Mouse (Mus musculus) MEL (cell line): Measurements from ENCODE around the gene Paxx. TPM values are rescaled to one million over a fixed set of nuclear protein-coding genes. Genes with fewer than 3 reads are reported as not detected.

ENCODE experiments used
- DNase-seq: peaks from one replicate; pipeline ENCODE4 v3.0.0; 2011; ENCODE audit warnings: low read depth, low spot score
- H3K27ac ChIP-seq: 2 replicates; pipeline ENCODE4 v1.5.1; 2012; ENCODE audit warnings: low read depth, mild to moderate bottlenecking, control low read depth, low read length, moderate library complexity; ENCODE audit not compliant: control insufficient read depth
- H3K27me3 ChIP-seq, 2 experiments: fragments of 150-350 bp in 1 of 2; sonication (generic) in 1 of 2; 2 replicates each; pipeline ENCODE4 v1.6.1; 2012; ENCODE audit warnings: low read length in 2 of 2, mild to moderate bottlenecking in 2 of 2, improper control_type of control experiment in 1 of 2, moderate library complexity in 1 of 2; ENCODE audit not compliant: insufficient read depth in 2 of 2, control insufficient read depth in 1 of 2
- H3K36me3 ChIP-seq, 2 experiments: 2 replicates each; pipeline ENCODE4 v1.6.1; 2012 to 2014; ENCODE audit warnings: low read length in 2 of 2, improper control_type of control experiment in 1 of 2, inconsistent platforms in 1 of 2, mild to moderate bottlenecking in 1 of 2; ENCODE audit not compliant: insufficient read depth in 2 of 2, control insufficient read depth in 1 of 2
- H3K4me1 ChIP-seq, 2 experiments: fragments of 150-350 bp in 1 of 2; sonication (generic) in 1 of 2; 2 replicates each; pipeline ENCODE4 v1.6.1; 2012; ENCODE audit warnings: low read length in 2 of 2, improper control_type of control experiment in 1 of 2, mild to moderate bottlenecking in 1 of 2; ENCODE audit not compliant: insufficient read depth in 2 of 2, control insufficient read depth in 1 of 2
- H3K4me3 ChIP-seq, 2 experiments: fragments of 150-350 bp in 1 of 2; sonication (generic) in 1 of 2; 2 replicates each; pipeline ENCODE4 v1.5.1; 2012; ENCODE audit warnings: low read depth in 2 of 2, low read length in 2 of 2, mild to moderate bottlenecking in 2 of 2, moderate library complexity in 2 of 2, control low read depth in 1 of 2, improper control_type of control experiment in 1 of 2; ENCODE audit not compliant: control insufficient read depth in 1 of 2, insufficient read depth in 1 of 2
- H3K79me2 ChIP-seq: 2 replicates; pipeline ENCODE4 v1.6.1; 2012; ENCODE audit warnings: mild to moderate bottlenecking, low read length, moderate library complexity; ENCODE audit not compliant: control insufficient read depth, poor library complexity, insufficient read depth
- H3K9ac ChIP-seq: 2 replicates; pipeline ENCODE4 v1.6.1; 2012; ENCODE audit warnings: low read depth, mild to moderate bottlenecking, control low read depth, low read length, moderate library complexity; ENCODE audit not compliant: control insufficient read depth, poor library complexity, severe bottlenecking
- H3K9me3 ChIP-seq: fragments of 150-350 bp; sonication (generic); replicated peaks from 2 replicates; pipeline ENCODE4 v1.6.1; 2012; ENCODE audit warnings: mild to moderate bottlenecking, low read length, improper control_type of control experiment, moderate library complexity; ENCODE audit not compliant: insufficient read depth
- CHD1 ChIP-seq: IDR thresholded peaks from 2 replicates; pipeline ENCODE4 v1.6.1; 2012; ENCODE audit warnings: low read depth, mild to moderate bottlenecking, inconsistent platforms, low read length, improper control_type of control experiment
- CTCF ChIP-seq, 3 experiments: IDR thresholded peaks in 2 of 3; conservative IDR thresholded peaks in 1 of 3; 2 replicates each; pipeline ENCODE4 v1.5.1; 2011 to 2012; ENCODE audit warnings: low read length in 3 of 3, low read depth in 2 of 3, mild to moderate bottlenecking in 2 of 3, improper control_type of control experiment in 1 of 3, inconsistent platforms in 1 of 3, mixed read lengths in 1 of 3, moderate library complexity in 1 of 3; ENCODE audit not compliant: control insufficient read depth in 1 of 3, insufficient read depth in 1 of 3, poor library complexity in 1 of 3, severe bottlenecking in 1 of 3
- ELF1 ChIP-seq: IDR thresholded peaks from 2 replicates; pipeline ENCODE4 v1.6.1; 2014; ENCODE audit warnings: low read depth, mild to moderate bottlenecking, inconsistent platforms, low read length, improper control_type of control experiment, moderate library complexity
- MAX ChIP-seq: IDR thresholded peaks from 2 replicates; pipeline ENCODE4 v1.6.1; 2011; ENCODE audit warnings: low read length, improper control_type of control experiment
- NELFE ChIP-seq: IDR thresholded peaks from 2 replicates; pipeline ENCODE4 v1.6.1; 2011; ENCODE audit warnings: low read depth, low read length, improper control_type of control experiment
- POLR2AphosphoS2 ChIP-seq: IDR thresholded peaks from 2 replicates; pipeline ENCODE4 v1.6.1; 2011; ENCODE audit warnings: low read length, improper control_type of control experiment
- RAD21 ChIP-seq: IDR thresholded peaks from 2 replicates; pipeline ENCODE4 v1.6.1; 2011; ENCODE audit warnings: mild to moderate bottlenecking, low read depth, low read length, improper control_type of control experiment
- SMC3 ChIP-seq: IDR thresholded peaks from 2 replicates; pipeline ENCODE4 v1.6.1; 2011; ENCODE audit warnings: low read depth, low read length, improper control_type of control experiment
- USF1 ChIP-seq: IDR thresholded peaks from 2 replicates; pipeline ENCODE4 v1.6.1; 2014; ENCODE audit warnings: low read depth, mild to moderate bottlenecking, inconsistent platforms, low read length, improper control_type of control experiment, moderate library complexity
- ZC3H11A ChIP-seq: IDR thresholded peaks from 2 replicates; pipeline ENCODE4 v1.6.1; 2012; ENCODE audit warnings: low read depth, mild to moderate bottlenecking, inconsistent platforms, low read length, improper control_type of control experiment
- polyA plus RNA-seq, 2 experiments: library from polyadenylated mRNA; stranded (reverse) in 1 of 2; unstranded in 1 of 2; fragments of >175 nt in 1 of 2; fragments of >200 nt in 1 of 2; gene quantifications; 2 replicates each; pipeline versions ENCODE4 v1.2.1 to v1.2.4; 2012; ENCODE audit warnings: low replicate concordance in 2 of 2, low read depth in 1 of 2; ENCODE audit not compliant: insufficient read length in 2 of 2, insufficient read depth in 1 of 2, missing spikeins in 1 of 2
- total RNA-seq: library from RNA; depleted of rRNA; stranded (reverse); fragments of 300-350 nt; gene quantifications from 2 replicates; pipeline ENCODE4 v1.2.3, GENCODE M21; 2012

Paxx gene
- total and polyA plus RNA-seq, 3 experiments = 18.5 to 22.1 TPM; not detected in 1

- peak; percentile 94 for TF ChIP-seq NELFE
- peak; percentile 86 for TF ChIP-seq ELF1
- no peak for TF ChIP-seq MAX
- TF ChIP-seq ZC3H11A = no peak
Observed at GRCm38 (mm10) chr2:25500576-25501405, 39.9 kb upstream of the Paxx start, which contains the start of gene Fbxw5 (continued).

DNA sequence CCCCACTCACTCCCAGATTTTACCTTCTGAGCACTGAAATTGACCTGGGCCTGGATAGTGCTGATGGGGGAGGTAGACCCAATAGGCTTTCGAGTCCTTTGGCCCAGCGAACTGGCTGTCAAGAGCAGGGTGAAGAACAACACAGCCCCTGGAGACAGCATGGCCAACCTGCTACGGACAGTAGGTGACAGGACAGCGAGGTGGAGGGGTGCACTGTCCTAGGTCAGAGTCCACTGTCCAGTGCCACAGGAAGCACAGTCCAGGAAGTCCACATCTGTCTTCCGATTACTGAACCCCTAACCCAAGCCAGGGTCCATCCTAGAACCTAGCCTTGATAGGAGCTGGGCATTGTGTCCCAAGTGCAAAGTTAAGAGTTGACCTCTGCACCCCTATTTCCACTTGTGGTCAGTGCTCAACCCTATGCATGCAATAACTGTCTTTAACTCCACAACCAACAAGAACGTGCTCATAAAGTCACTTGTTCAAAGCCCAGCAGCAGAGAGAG, 39.2 kb upstream of the Paxx start:
- Histone ChIP-seq H3K9me3 (no peaks in the 10 kb centered on the region), H3K4me1 (peaks cover 10 to 36% of the 10 kb centered on the region in 2 experiments), H3K27me3 (no peaks in the 10 kb centered on the region)
- TF ChIP-seq CHD1 = no peak
- TF ChIP-seq POLR2AphosphoS2 = 0 out of 2 replicates have a peak, but pooled peaks have one; percentile 62
- TF ChIP-seq, all 39 proteins: peak for 1
- peak; percentile 33 for DNase-seq
- peak overlapping the region; percentile 63 to 70 for H3K4me3 ChIP-seq
- peak overlapping the region; percentile 56 for H3K27ac ChIP-seq
- H3K79me2 ChIP-seq = peaks cover 9% of the 10 kb centered on the region
- peak overlapping the region; percentile 69 for H3K9ac ChIP-seq
- peaks cover 0 to 29% of the 10 kb centered on the region in 2 experiments; a peak in 2 of 4 replicates for H3K36me3 ChIP-seq

DNA sequence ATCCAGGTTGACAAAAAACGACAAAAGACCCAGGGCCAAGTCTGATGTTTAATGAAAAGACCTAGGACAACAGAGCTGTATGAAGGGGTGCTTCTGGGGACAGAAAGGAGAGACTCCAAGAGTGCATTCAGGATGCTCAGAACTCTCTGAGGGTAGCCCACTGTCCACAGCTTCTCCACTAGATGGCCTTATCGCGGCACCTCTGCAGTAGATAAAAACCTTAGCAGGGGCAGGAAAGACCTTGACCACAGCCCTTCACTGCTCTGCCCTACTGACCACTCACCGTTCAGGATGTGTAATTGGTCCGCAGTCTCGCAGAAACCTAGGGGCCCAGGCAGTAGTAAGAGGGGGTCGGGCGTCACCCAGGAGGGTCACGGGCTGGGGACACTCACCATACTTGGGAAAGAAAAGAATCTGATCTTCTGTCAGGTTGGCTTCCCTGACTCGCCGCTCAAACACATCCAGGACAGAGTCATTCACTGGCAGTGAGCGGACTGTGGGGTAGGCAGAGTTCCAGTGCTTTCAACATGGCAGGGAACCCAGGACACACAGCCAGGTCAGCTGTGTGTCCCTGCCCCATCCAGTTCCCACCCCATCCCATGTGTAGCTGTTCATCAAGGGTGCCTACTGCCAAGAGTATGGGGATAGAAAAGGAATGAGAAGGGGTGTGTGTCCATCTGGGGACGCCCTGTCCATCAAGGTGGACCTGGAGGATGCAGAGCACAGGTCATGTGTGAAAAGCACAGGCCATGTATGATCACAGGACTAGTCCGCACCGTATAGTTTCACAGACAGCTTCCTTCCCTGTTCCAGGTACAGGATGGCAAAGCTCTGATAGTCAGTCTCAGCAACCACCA, 38.0 kb upstream of the Paxx start:
- H3K36me3 ChIP-seq = peaks cover 0 to 29% of the 10 kb centered on the region in 2 experiments; a peak in 2 of 4 replicates
- TF ChIP-seq SMC3 (0 out of 2 replicates have a peak, but pooled peaks have one; percentile 16), CTCF (IDR thresholded peaks at IDR 0.05 in 2 of 3, conservative IDR thresholded peaks at IDR 0.05 in 1 of 3; ENCODE audit: control insufficient read depth in 1 of 3, insufficient read depth in 1 of 3, low read depth in 2 of 3, low read length in 3 of 3, poor library complexity in 1 of 3, severe bottlenecking in 1 of 3) (peak in 2 of 3 experiments; percentile 38 to 39; a peak in 4 of 6 replicates), RAD21 (peak; percentile 25), USF1 (no peak)
- TF ChIP-seq, all 39 proteins: peak for 3
- Histone ChIP-seq H3K9me3 (no peaks in the 10 kb centered on the region), H3K4me3 (no peak overlapping the region), H3K27ac (peak overlapping the region; percentile 74), H3K79me2 (peaks cover 9% of the 10 kb centered on the region), H3K4me1 (peaks cover 10 to 36% of the 10 kb centered on the region in 2 experiments), H3K9ac (peak overlapping the region; percentile 51), H3K27me3 (no peaks in the 10 kb centered on the region)
- DNase-seq = no peak
